Mouse (Mus musculus) stomach, embryonic 15.5 days (tissue): ENCODE measurements around the gene Gm12166. TPM values are rescaled to one million over a fixed set of nuclear protein-coding genes. Genes with fewer than 3 reads are reported as not detected.

Experiments
- ATAC-seq: fragments of 200-750 bp; cut with Nextera tagmentation; 2 replicates; pipeline ENCODE4 v1.8.0; 2017; ENCODE audit warnings: low read depth, moderate number of reproducible peaks, moderate TSS enrichment; ENCODE audit not compliant: insufficient read depth, low FRiP score
- H3K27ac ChIP-seq: fragments of 300-500 bp; sonication (generic); 2 replicates; pipeline ENCODE4 v1.5.1; 2015; ENCODE audit warnings: mild to moderate bottlenecking, inconsistent platforms
- H3K27me3 ChIP-seq: fragments of 300-500 bp; sonication (generic); replicated peaks from 2 replicates; pipeline ENCODE4 v1.6.1; 2015; ENCODE audit warnings: inconsistent platforms
- H3K36me3 ChIP-seq: fragments of 300-500 bp; sonication (generic); 2 replicates; pipeline ENCODE4 v1.6.1; 2015; ENCODE audit warnings: inconsistent platforms
- H3K4me1 ChIP-seq: fragments of 300-500 bp; sonication (generic); 2 replicates; pipeline ENCODE4 v1.6.1; 2015; ENCODE audit warnings: inconsistent platforms
- H3K4me2 ChIP-seq: fragments of 300-500 bp; sonication (generic); 2 replicates; pipeline ENCODE4 v1.6.1; 2015; ENCODE audit warnings: mild to moderate bottlenecking, inconsistent platforms
- H3K4me3 ChIP-seq: fragments of 300-500 bp; sonication (generic); replicated peaks from 2 replicates; pipeline ENCODE4 v1.5.1; 2015; ENCODE audit warnings: inconsistent platforms
- H3K9ac ChIP-seq: fragments of 300-500 bp; sonication (generic); 2 replicates; pipeline ENCODE4 v1.6.1; 2015; ENCODE audit warnings: inconsistent platforms
- H3K9me3 ChIP-seq: fragments of 300-500 bp; sonication (generic); 2 replicates; pipeline ENCODE4 v1.6.1; 2016; ENCODE audit warnings: inconsistent platforms
- WGBS: fragments of 180-500 bp; shearing (Covaris S2); methylation state at CpG from one replicate; pipeline ENCODE4 v1.1.7; 2015; 5-methylcytosine and 5-hydroxymethylcytosine counted together
- polyA plus RNA-seq: library from polyadenylated mRNA; unstranded; fragments of >200 nt; fragmentation: Nextera tagmentation; extraction: Ambion mirVana; gene quantifications from 2 replicates; pipeline ENCODE4 v1.2.1, GENCODE M21; 2015

Gene Gm12166
- polyA plus RNA-seq, 1 experiment from 2014 or later = 11.1 TPM

GRCm38 (mm10) chr11:46047264-46047663 is 4.9 kb downstream of the Gm12166 start:
- ATAC-seq = no peak
- Histone ChIP-seq H3K36me3 (no peaks in the 10 kb centered on the region), H3K9me3 (no peaks in the 10 kb centered on the region), H3K4me2 (no peak overlapping the region), H3K27me3 (no peaks in the 10 kb centered on the region), H3K4me3 (no peak overlapping the region), H3K9ac (no peak overlapping the region), H3K27ac (no peak overlapping the region), H3K4me1 (no peaks in the 10 kb centered on the region)
- WGBS = 84% methylated on average over 3 of the region's 3 CpGs

DNA sequence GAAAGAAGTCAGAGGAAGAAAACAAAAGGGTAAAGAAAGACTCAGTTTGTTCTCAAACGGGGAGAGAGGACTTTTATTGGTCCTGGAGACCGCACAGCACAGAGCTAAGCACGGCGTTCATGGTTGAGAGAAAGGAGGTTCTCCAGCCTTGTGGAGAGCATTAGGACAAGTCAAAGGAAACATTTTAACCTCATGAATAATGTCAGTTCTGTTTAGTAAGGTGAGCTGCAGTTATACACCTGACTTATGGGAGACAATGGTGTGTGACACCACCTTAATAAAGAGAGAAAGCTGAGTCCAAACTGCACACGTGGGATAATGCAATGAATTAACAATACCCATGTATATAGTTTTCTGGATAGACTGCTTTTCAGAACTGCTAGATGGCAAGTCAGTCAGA is 7.3 kb downstream of the Gm12166 start:
- no peak for ATAC-seq
- H3K4me2 ChIP-seq = no peak overlapping the region
- H3K27me3 ChIP-seq = no peaks in the 10 kb centered on the region
- WGBS = 88% methylated on average over 5 of the region's 5 CpGs
- no peaks in the 10 kb centered on the region for H3K4me1 ChIP-seq
- H3K4me3 ChIP-seq = no peak overlapping the region
- no peak overlapping the region for H3K9ac ChIP-seq
- no peaks in the 10 kb centered on the region for H3K9me3 ChIP-seq
- no peak overlapping the region for H3K27ac ChIP-seq
- no peaks in the 10 kb centered on the region for H3K36me3 ChIP-seq

DNA sequence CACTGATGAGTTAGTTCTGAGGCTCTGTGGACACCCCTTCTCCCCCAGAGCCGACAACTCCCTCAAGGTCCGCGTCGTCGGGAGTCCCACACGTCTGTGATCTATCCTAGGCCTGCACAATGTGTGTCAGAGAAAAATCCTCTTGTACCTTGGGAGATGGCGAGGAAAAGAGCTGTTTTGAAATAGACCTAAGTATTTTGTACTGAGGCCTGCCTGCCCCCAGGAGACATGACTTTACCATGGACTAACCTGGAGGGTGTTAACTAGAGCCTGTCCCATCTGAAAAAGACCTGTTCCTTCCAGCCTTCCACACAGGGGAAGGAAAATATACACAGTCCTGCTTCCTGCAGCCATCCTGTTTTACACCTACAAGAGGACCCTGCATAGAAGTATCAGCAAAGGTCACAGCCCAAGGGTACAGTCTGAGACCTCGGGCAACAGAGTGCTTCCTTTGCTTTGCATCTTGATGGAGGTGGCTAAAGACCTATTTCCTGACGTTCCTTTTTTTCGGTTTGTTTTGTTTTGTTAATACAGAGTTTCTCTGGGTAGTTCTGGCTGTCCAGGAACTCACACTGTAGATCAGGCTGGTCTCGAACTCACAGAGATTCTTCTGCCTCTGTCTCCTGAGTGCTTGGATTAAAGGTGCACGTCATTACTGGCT is 10.4 kb downstream of the Gm12166 start:
- Histone ChIP-seq H3K27ac (no peak overlapping the region), H3K4me3 (no peak overlapping the region), H3K4me2 (no peak overlapping the region), H3K9me3 (no peaks in the 10 kb centered on the region), H3K36me3 (no peaks in the 10 kb centered on the region), H3K4me1 (no peaks in the 10 kb centered on the region), H3K9ac (no peak overlapping the region), H3K27me3 (no peaks in the 10 kb centered on the region)
- WGBS = 66% methylated on average over 12 of the region's 12 CpGs
- no peak for ATAC-seq

GRCm38 (mm10) chr11:46040841-46041556 is 11.1 kb downstream of the Gm12166 start:
- H3K4me2 ChIP-seq = no peak overlapping the region
- WGBS = 72% methylated on average over 9 of the region's 9 CpGs
- H3K4me3 ChIP-seq = no peak overlapping the region
- no peaks in the 10 kb centered on the region for H3K27me3 ChIP-seq
- ATAC-seq = no peak
- no peaks in the 10 kb centered on the region for H3K9me3 ChIP-seq
- H3K9ac ChIP-seq = no peak overlapping the region
- no peak overlapping the region for H3K27ac ChIP-seq
- H3K4me1 ChIP-seq = no peaks in the 10 kb centered on the region
- no peaks in the 10 kb centered on the region for H3K36me3 ChIP-seq

- H3K9ac ChIP-seq = no peak overlapping the region
- H3K27me3 ChIP-seq = no peaks in the 10 kb centered on the region
- no peak for ATAC-seq
- H3K36me3 ChIP-seq = no peaks in the 10 kb centered on the region
- peak overlapping the region; percentile 30; the same call in 1 of the 2 replicates for H3K4me2 ChIP-seq
- no peaks in the 10 kb centered on the region for H3K4me1 ChIP-seq
- H3K4me3 ChIP-seq = no peak overlapping the region
- WGBS = 52% methylated on average over 11 of the region's 11 CpGs
- H3K9me3 ChIP-seq = no peaks in the 10 kb centered on the region
- H3K27ac ChIP-seq = no peak overlapping the region
Measured at GRCm38 (mm10) chr11:46039335-46039734, 12.8 kb downstream of the Gm12166 start.

GRCm38 (mm10) chr11:46038901-46039300 is 13.2 kb downstream of the Gm12166 start:
- Histone ChIP-seq H3K27me3 (no peaks in the 10 kb centered on the region), H3K36me3 (no peaks in the 10 kb centered on the region), H3K4me2 (peak overlapping the region; percentile 30; the same call in 1 of the 2 replicates), H3K9me3 (no peaks in the 10 kb centered on the region), H3K9ac (no peak overlapping the region), H3K27ac (no peak overlapping the region), H3K4me3 (no peak overlapping the region), H3K4me1 (no peaks in the 10 kb centered on the region)
- ATAC-seq = no peak
- WGBS = 69% methylated on average over 15 of the region's 15 CpGs

- H3K27me3 ChIP-seq = no peaks in the 10 kb centered on the region
- H3K9me3 ChIP-seq = no peaks in the 10 kb centered on the region
- no peak overlapping the region for H3K27ac ChIP-seq
- H3K36me3 ChIP-seq = no peaks in the 10 kb centered on the region
- no peak for ATAC-seq
- H3K4me2 ChIP-seq = no peak overlapping the region
- 91% methylated on average over 10 of the region's 10 CpGs for WGBS
- H3K4me1 ChIP-seq = no peaks in the 10 kb centered on the region
- no peak overlapping the region for H3K9ac ChIP-seq
- no peak overlapping the region for H3K4me3 ChIP-seq
Measured at GRCm38 (mm10) chr11:46036374-46036773, 15.7 kb downstream of the Gm12166 start.

- no peaks in the 10 kb centered on the region for H3K9me3 ChIP-seq
- ATAC-seq = no peak
- H3K27ac ChIP-seq = no peak overlapping the region
- no peak overlapping the region for H3K9ac ChIP-seq
- no peaks in the 10 kb centered on the region for H3K4me1 ChIP-seq
- no peak overlapping the region for H3K4me2 ChIP-seq
- no peak overlapping the region for H3K4me3 ChIP-seq
- H3K27me3 ChIP-seq = no peaks in the 10 kb centered on the region
- WGBS = 85% methylated on average over 7 of the region's 7 CpGs
- no peaks in the 10 kb centered on the region for H3K36me3 ChIP-seq
Measured at GRCm38 (mm10) chr11:46032956-46033355, 19.2 kb downstream of the Gm12166 start.

- ATAC-seq = no peak
- H3K9ac ChIP-seq = no peak overlapping the region
- WGBS = 51% methylated on average over 3 of the region's 3 CpGs
- H3K27me3 ChIP-seq = no peaks in the 10 kb centered on the region
- H3K4me2 ChIP-seq = no peak overlapping the region
- H3K9me3 ChIP-seq = no peaks in the 10 kb centered on the region
- H3K36me3 ChIP-seq = no peaks in the 10 kb centered on the region
- no peak overlapping the region for H3K27ac ChIP-seq
- H3K4me3 ChIP-seq = no peak overlapping the region
- H3K4me1 ChIP-seq = no peaks in the 10 kb centered on the region
Measured at GRCm38 (mm10) chr11:46031470-46031869, 20.7 kb downstream of the Gm12166 start.

GRCm38 (mm10) chr11:46030026-46030425 is 22.1 kb downstream of the Gm12166 start:
- Histone ChIP-seq H3K36me3 (no peaks in the 10 kb centered on the region), H3K4me1 (peaks cover 4% of the 10 kb centered on the region; the same call in 1 of the 2 replicates), H3K4me2 (no peak overlapping the region), H3K9ac (no peak overlapping the region), H3K27ac (no peak overlapping the region), H3K27me3 (no peaks in the 10 kb centered on the region), H3K4me3 (no peak overlapping the region), H3K9me3 (no peaks in the 10 kb centered on the region)
- ATAC-seq = no peak
- WGBS = 73% methylated on average over 2 of the region's 2 CpGs

DNA sequence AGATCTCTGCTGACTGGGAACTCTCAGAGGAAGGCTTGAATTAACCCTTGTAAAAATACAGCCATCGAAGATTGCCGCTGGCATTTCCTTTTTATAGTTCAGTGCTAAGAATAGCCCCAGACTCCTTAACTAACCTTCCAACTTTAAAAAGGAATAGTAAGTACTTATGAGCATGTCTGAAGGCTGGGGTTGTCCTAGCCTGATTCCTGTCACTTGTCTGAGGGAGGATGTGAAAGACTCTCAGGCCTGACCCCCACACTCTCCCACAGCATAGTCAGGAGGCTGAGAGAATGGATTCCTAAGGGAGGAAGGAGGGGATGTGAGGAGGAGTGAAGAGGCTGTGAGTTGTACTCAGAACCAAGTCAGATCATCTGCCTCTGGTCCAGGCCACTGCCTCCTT is 22.6 kb downstream of the Gm12166 start:
- H3K4me2 ChIP-seq = no peak overlapping the region
- H3K9me3 ChIP-seq = no peaks in the 10 kb centered on the region
- peaks cover 4% of the 10 kb centered on the region; the same call in 1 of the 2 replicates for H3K4me1 ChIP-seq
- H3K27ac ChIP-seq = no peak overlapping the region
- no peak overlapping the region for H3K4me3 ChIP-seq
- no peak for ATAC-seq
- no peak overlapping the region for H3K9ac ChIP-seq
- 49% methylated on average over 2 of the region's 2 CpGs for WGBS
- no peaks in the 10 kb centered on the region for H3K36me3 ChIP-seq
- no peaks in the 10 kb centered on the region for H3K27me3 ChIP-seq

- Histone ChIP-seq H3K9me3 (no peaks in the 10 kb centered on the region), H3K27ac (no peak overlapping the region), H3K27me3 (no peaks in the 10 kb centered on the region), H3K4me1 (peaks cover 4% of the 10 kb centered on the region; the same call in 1 of the 2 replicates), H3K36me3 (no peaks in the 10 kb centered on the region), H3K9ac (no peak overlapping the region), H3K4me2 (no peak overlapping the region), H3K4me3 (no peak overlapping the region)
- 67% methylated on average over 6 of the region's 6 CpGs for WGBS
- ATAC-seq = no peak
Measured at GRCm38 (mm10) chr11:46027952-46028814, 23.9 kb downstream of the Gm12166 start.
